In genomic region chr1:132003817-132004216, GRCm38 (mm10) we compare ENCODE assay signal across 12 mouse cellular contexts. TPM values are rescaled to one million over a fixed set of nuclear protein-coding genes. Genes with fewer than 3 reads are reported as not detected.
DNase-seq lines count a peak whose midpoint lies in the region; ATAC-seq and TF ChIP-seq lines count a peak whose summit lies in the region.
"Had no signal": no experiment of that assay in that cellular context is flagged by ENCODE, and none has a peak within 500 bp of the region (broad histone marks: within the 10 kb centered on the region; RNA-seq: fewer than 3 reads in every experiment).

No protein-coding gene starts in this region.

- peaks cover 5% of the 10 kb centered on the region for H3K4me1 ChIP-seq in heart, embryonic 12.5 days (replicated peaks)
- H3K4me1 ChIP-seq in stomach, embryonic 14.5 days (ENCODE audit: control insufficient read depth, insufficient read depth, low read length) = peaks cover under 1% of the 10 kb centered on the region; the same call in 1 of the 2 replicates
- H3K4me1 ChIP-seq in stomach, postnatal 0 days (replicated peaks; ENCODE audit: control insufficient read depth, insufficient read depth) = no peaks in the 10 kb centered on the region

- DNase-seq in heart, adult 11 months = peak; percentile 97
- no peak for DNase-seq in stomach, postnatal 0 days (ENCODE audit: low spot score)
- DNase-seq in heart, postnatal 10 days = peak; percentile 71 to 76
- no peak for DNase-seq in urinary bladder, postnatal 10 days (ENCODE audit: low spot score)
- DNase-seq in urinary bladder, postnatal 36 days (ENCODE audit: low spot score in 2 of 2) = no peak

- H3K9ac ChIP-seq in heart, embryonic 12.5 days = no peak overlapping the region
- no peak overlapping the region for H3K9ac ChIP-seq in stomach, embryonic 14.5 days (replicated peaks; ENCODE audit: low read depth, low read length)
- H3K9ac ChIP-seq in stomach, postnatal 0 days (ENCODE audit: low read length) = no peak overlapping the region
- H3K9ac ChIP-seq: forebrain, embryonic 13.5 days; hindbrain, embryonic 12.5 days; limb, embryonic 12.5 days had no signal

- intact Hi-C loops in heart, postnatal 10 days (cut with DNase I) = no loop called here

- no peak overlapping the region; the same call in 1 of the 2 replicates for H3K27ac ChIP-seq in heart, embryonic 12.5 days (ENCODE audit: poor library complexity, severe bottlenecking)
- H3K27ac ChIP-seq in stomach, embryonic 14.5 days (ENCODE audit: low read length) = 0 out of 2 replicates have a peak overlapping the region, but pooled peaks have one; percentile 6
- no peak overlapping the region for H3K27ac ChIP-seq in stomach, postnatal 0 days (replicated peaks)
- H3K27ac ChIP-seq: forebrain, embryonic 13.5 days; hindbrain, embryonic 12.5 days had no signal

- H3K9me3 ChIP-seq in heart, embryonic 12.5 days (replicated peaks) = no peaks in the 10 kb centered on the region
- H3K9me3 ChIP-seq in stomach, embryonic 14.5 days (ENCODE audit: control insufficient read depth, low read depth, low read length) = no peaks in the 10 kb centered on the region
- no peaks in the 10 kb centered on the region for H3K9me3 ChIP-seq in stomach, postnatal 0 days (ENCODE audit: control insufficient read depth, low read length)
- H3K9me3 ChIP-seq: forebrain, embryonic 13.5 days; hindbrain, embryonic 12.5 days; limb, embryonic 12.5 days had no signal

- no peaks in the 10 kb centered on the region for H3K27me3 ChIP-seq in heart, embryonic 12.5 days (replicated peaks)
- no peaks in the 10 kb centered on the region for H3K27me3 ChIP-seq in stomach, embryonic 14.5 days (ENCODE audit: control insufficient read depth, insufficient read depth, low read length)
- no peaks in the 10 kb centered on the region for H3K27me3 ChIP-seq in stomach, postnatal 0 days (ENCODE audit: control insufficient read depth, insufficient read depth, low read length)
- H3K27me3 ChIP-seq: forebrain, embryonic 13.5 days; hindbrain, embryonic 12.5 days; limb, embryonic 12.5 days had no signal

- H3K4me3 ChIP-seq in heart, embryonic 12.5 days = no peak overlapping the region
- H3K4me3 ChIP-seq in stomach, embryonic 14.5 days (ENCODE audit: low read depth, low read length) = no peak overlapping the region
- no peak overlapping the region for H3K4me3 ChIP-seq in stomach, postnatal 0 days (ENCODE audit: low read depth, low read length)
- H3K4me3 ChIP-seq: forebrain, embryonic 13.5 days; hindbrain, embryonic 12.5 days; limb, embryonic 12.5 days had no signal

- H3K36me3 ChIP-seq in heart, embryonic 12.5 days = no peaks in the 10 kb centered on the region
- H3K36me3 ChIP-seq in stomach, embryonic 14.5 days (ENCODE audit: control insufficient read depth, insufficient read depth, low read length) = no peaks in the 10 kb centered on the region
- no peaks in the 10 kb centered on the region for H3K36me3 ChIP-seq in stomach, postnatal 0 days (ENCODE audit: control insufficient read depth, insufficient read depth, low read length)
- H3K36me3 ChIP-seq: hindbrain, embryonic 12.5 days; limb, embryonic 12.5 days had no signal

- 41% methylated on average over 1 of the region's 1 CpGs for WGBS in heart, embryonic 12.5 days
- 45% methylated on average over 1 of the region's 1 CpGs for WGBS in stomach, embryonic 14.5 days
- WGBS in stomach, postnatal 0 days = 41% methylated on average over 1 of the region's 1 CpGs

- TF ChIP-seq CTCF in stomach, postnatal 0 days (IDR thresholded peaks at IDR 0.05; ENCODE audit: low read depth) = no peak

- ATAC-seq in heart, embryonic 12.5 days (ENCODE audit: insufficient number of reproducible peaks, low FRiP score) = no peak
- no peak for ATAC-seq in stomach, embryonic 14.5 days (ENCODE audit: insufficient number of reproducible peaks, insufficient read depth, low FRiP score, low read depth)
- ATAC-seq in stomach, postnatal 0 days (ENCODE audit: low FRiP score, low TSS enrichment) = no peak
- ATAC-seq in frontal cortex, adult (ENCODE audit: low TSS enrichment) = no peak
- ATAC-seq: CD4-positive, CD25-positive, alpha-beta regulatory T cell, adult 4 months; forebrain, embryonic 13.5 days had no signal

- TF ChIP-seq EP300 in stomach, postnatal 0 days (optimal IDR thresholded peaks at IDR 0.05) = no peak

- H3K4me2 ChIP-seq in heart, embryonic 12.5 days = no peak overlapping the region
- no peak overlapping the region for H3K4me2 ChIP-seq in stomach, embryonic 14.5 days (replicated peaks; ENCODE audit: low read depth, low read length)
- H3K4me2 ChIP-seq in stomach, postnatal 0 days (replicated peaks; ENCODE audit: low read depth) = no peak overlapping the region
- H3K4me2 ChIP-seq: forebrain, embryonic 13.5 days; hindbrain, embryonic 12.5 days; limb, embryonic 12.5 days had no signal

RNA-seq across cellular contexts. Expression of gene Elk4, which starts 3.6 kb away (rescaled TPM):
- polyA plus RNA-seq in heart, embryonic 12.5 days (2016; fragmentation: Nextera tagmentation; extraction: Ambion mirVana) = 19.9 and 21.0 TPM in 2 replicates
- polyA plus RNA-seq in stomach, embryonic 14.5 days (2014; fragmentation: Nextera tagmentation; extraction: Ambion mirVana) = 35.7 and 38.2 TPM in 2 replicates
- 13.8 and 14.3 TPM in 2 replicates for polyA plus RNA-seq in stomach, postnatal 0 days (2015; fragmentation: Nextera tagmentation; extraction: Ambion mirVana)
- total RNA-seq in heart, postnatal 10 days (2021) = 100 to 1,000 TPM; 133 to 138 TPM

RNA-seq across cellular contexts. Expression of gene Slc45a3, which starts 41.0 kb away (rescaled TPM):
- polyA plus RNA-seq in heart, embryonic 12.5 days (2016; fragmentation: Nextera tagmentation; extraction: Ambion mirVana) = 1.7 and 2.0 TPM in 2 replicates
- polyA plus RNA-seq in stomach, embryonic 14.5 days (2014; fragmentation: Nextera tagmentation; extraction: Ambion mirVana) = 3.8 and 4.7 TPM in 2 replicates
- polyA plus RNA-seq in stomach, postnatal 0 days (2015; fragmentation: Nextera tagmentation; extraction: Ambion mirVana) = 18.4 and 23.3 TPM in 2 replicates
- 1 to 10 TPM; 3.0 to 5.3 TPM for total RNA-seq in heart, postnatal 10 days (2021)

Comparison
In these comparisons a context has a peak if more than half of its experiments do, and no peak if none do; other contexts are left out.
1. DNase-seq: peak in heart, adult 11 months (single experiment) and heart, postnatal 10 days (2 of 2); none in stomach, postnatal 0 days (single experiment), urinary bladder, postnatal 10 days (single experiment) and urinary bladder, postnatal 36 days (0 of 2).